Mouse (Mus musculus) mouse embryonic stem cell (cell line): ENCODE data around the gene Snrpc.

ENCODE experiments used
- in situ Hi-C, 2 experiments: fragments of 300-500 bp; cut with MboI; formaldehyde crosslinking; loops; 1 replicate in 1 of 2; 3 replicates in 1 of 2; pipeline ENCODE4 v1.14.3; 2019 to 2020; ENCODE audit warnings: low sequenced_read_pairs in 2 of 2, low pct_unique_long_range_greater_than_20kb in 1 of 2, mixed read lengths in 1 of 2; ENCODE audit not compliant: unreplicated experiment in 1 of 2

Gene Snrpc

DNA sequence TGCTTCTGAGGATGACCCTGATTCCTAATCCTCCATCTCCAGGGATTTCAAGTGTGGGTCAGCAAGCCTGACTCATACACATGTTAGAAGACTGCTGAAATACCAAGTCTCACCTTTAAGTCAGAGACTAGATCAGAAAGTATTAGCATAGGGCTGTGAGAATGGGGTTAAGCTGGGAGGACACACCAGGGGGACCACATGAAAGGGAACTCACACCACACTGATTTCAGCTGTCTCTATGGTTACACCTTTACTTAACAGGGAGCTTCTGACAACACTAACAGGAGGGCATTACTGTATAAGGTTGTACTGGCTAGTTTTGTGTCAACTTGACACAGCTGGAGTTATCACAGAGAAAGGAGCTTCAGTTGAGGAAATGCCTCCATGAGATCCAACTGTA lies 23.3 kb upstream of the Snrpc start:
- in situ Hi-C loops = no loop called here

GRCm38 (mm10) chr17:27819011-27819410 lies 18.9 kb upstream of the Snrpc start:
- in situ Hi-C loops = no loop called here

- in situ Hi-C loops = no loop called here
Observed at GRCm38 (mm10) chr17:27819521-27819970, 18.4 kb upstream of the Snrpc start.

DNA sequence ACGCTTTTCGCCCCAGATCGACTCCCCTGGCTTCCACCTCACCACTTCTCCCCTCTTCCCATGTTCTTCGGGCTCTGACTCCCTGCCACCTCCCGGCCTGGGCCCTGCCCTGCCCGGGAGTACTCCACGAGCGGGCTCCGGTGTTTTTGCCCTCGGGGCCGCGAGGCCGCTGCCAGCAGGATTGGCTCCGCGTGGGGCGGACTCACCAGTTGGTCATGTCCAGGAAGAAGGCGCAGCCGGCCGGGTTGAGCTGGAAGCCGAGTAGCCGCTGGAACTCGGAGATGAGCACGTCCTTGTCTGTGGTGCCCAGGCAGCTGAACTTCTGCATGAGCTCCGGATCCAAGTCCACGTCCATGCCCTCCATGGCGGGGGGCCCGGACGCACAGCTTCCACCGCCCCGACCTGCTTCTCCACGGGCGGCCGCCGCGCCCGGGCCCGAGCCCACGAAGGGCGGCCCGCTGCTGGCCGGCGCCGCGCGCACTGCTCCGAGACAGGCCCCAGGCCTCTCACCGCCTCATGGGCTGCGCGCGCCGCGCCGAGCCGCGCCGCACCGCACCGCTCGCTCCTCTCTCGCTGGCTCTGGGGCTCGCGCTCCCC lies 17.9 kb upstream of the Snrpc start:
- in situ Hi-C loops = no loop called here

- in situ Hi-C loops = no loop called here
Observed at GRCm38 (mm10) chr17:27820568-27821406, 17.2 kb upstream of the Snrpc start, which contains the start of gene D17Wsu92e. Gene D17Wsu92e, minus strand, starts transcription at chr17:27820648.

GRCm38 (mm10) chr17:27821407-27822338 lies 16.3 kb upstream of the Snrpc start:
- in situ Hi-C loops = no loop called here

GRCm38 (mm10) chr17:27823142-27823905 lies 14.6 kb upstream of the Snrpc start:
- in situ Hi-C loops = no loop called here

DNA sequence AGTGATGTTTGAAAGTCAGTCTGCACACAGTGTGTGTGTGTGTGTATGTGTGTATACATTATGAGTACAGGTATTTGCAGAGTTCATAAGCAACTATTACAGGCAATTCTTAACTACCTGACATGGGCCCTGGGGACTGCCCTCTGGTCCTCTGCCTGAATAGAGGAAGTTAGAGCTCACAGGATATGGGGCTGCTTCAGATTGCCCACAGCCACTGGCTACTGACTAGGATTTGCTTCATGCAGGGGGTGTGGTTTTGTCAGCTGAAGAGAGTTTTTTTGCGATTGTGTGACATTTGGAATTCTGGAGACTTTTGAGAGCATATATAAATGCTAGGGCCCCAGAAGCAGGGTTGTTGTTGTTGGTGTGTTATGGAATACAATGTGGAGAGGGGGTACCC lies 13.0 kb upstream of the Snrpc start:
- in situ Hi-C loops = no loop called here

DNA sequence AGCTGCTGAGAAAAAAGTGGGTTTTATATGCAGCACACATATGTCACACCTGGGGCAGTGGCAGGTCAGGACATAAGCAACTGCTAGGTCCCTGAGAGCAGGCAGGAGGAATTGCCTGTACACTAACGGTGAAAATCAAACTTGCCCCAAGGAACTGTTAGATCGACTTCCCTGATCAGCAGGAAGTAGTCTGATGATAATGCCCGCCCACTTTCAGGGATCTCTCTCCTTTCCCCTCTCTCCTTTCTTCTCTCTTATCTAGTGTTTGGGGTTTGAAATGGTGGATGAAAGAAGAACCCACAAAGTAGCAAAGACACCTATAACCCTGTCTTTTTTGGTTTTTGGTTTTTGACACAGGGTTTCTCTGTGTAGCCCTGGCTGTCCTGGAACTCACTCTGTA lies 12.4 kb upstream of the Snrpc start:
- in situ Hi-C loops = no loop called here

- in situ Hi-C loops = no loop called here
Observed at GRCm38 (mm10) chr17:27825984-27826905, 11.7 kb upstream of the Snrpc start.

- in situ Hi-C loops = no loop called here
Observed at GRCm38 (mm10) chr17:27826908-27827383, 11.0 kb upstream of the Snrpc start.

- in situ Hi-C loops = no loop called here
Observed at GRCm38 (mm10) chr17:27827511-27827910, 10.4 kb upstream of the Snrpc start.

GRCm38 (mm10) chr17:27830411-27830810 lies 7.5 kb upstream of the Snrpc start:
- in situ Hi-C loops = no loop called here

DNA sequence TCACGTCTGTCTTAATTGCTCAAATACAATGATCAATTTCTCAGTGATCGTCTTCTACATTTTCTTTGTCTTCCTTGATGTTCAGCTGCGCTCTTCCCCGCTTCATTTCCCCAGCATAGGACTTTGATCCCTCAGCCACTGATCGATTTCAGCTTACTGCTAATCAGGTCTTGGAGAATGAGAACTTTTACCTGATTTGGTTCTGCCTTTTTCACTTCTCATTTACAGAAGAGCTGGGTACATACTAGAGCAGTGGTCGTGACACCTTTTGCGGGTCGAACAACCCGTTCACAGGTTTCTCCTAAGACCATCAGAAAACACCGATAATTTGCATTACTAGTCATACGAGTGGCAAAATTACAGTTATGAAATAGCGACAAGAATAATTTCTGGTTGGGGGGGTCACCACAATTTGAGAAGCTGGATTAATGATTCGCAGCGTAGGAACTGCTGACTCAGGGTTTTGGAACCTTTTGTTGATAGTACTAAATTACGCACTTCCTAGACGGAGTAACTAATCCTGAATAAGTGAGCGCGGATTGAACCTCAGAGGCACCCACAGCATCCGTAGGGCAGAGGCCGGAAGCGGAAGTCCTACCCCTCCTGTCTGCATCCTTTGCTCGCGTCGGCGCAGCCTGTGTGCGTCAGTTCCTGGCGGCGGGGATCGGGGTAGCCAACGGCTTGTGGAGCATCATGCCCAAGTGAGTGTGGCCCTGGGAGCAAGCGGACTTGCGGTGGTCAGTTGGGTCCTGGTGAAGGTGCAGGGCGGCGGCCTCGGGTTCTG lies 1.7 kb downstream of the Snrpc start:
- in situ Hi-C loops = no loop called here

- in situ Hi-C loops = no loop called here
Observed at GRCm38 (mm10) chr17:27848351-27848750, 10.4 kb downstream of the Snrpc start.

- in situ Hi-C loops = no loop called here
Observed at GRCm38 (mm10) chr17:27851076-27851475, 13.1 kb downstream of the Snrpc start.
